Mouse (Mus musculus) heart, embryonic 13.5 days (tissue): ENCODE results near the gene Nid2. TPM values are rescaled to one million over a fixed set of nuclear protein-coding genes. Genes with fewer than 3 reads are reported as not detected.
A peak's percentile ranks its signal among the peaks of the same experiment; 100 is the strongest.

Source experiments
- ATAC-seq: fragments of 200-750 bp; cut with Nextera tagmentation; 2 replicates; pipeline ENCODE4 v1.8.0; 2017; ENCODE audit warnings: moderate TSS enrichment; ENCODE audit not compliant: insufficient number of reproducible peaks, low FRiP score, low TSS enrichment; ENCODE audit errors: extremely low read depth
- H3K27ac ChIP-seq: fragments of 300-500 bp; sonication (generic); replicated peaks from 2 replicates; pipeline ENCODE4 v1.5.1; 2015; ENCODE audit warnings: moderate library complexity, mild to moderate bottlenecking, inconsistent platforms
- H3K27me3 ChIP-seq: fragments of 300-500 bp; sonication (generic); replicated peaks from 2 replicates; pipeline ENCODE4 v1.6.1; 2015; ENCODE audit warnings: mild to moderate bottlenecking, inconsistent platforms
- H3K36me3 ChIP-seq: fragments of 300-500 bp; sonication (generic); 2 replicates; pipeline ENCODE4 v1.6.1; 2015; ENCODE audit warnings: mild to moderate bottlenecking, inconsistent platforms
- H3K4me1 ChIP-seq: fragments of 300-500 bp; sonication (generic); 2 replicates; pipeline ENCODE4 v1.6.1; 2015; ENCODE audit warnings: inconsistent platforms
- H3K4me2 ChIP-seq: fragments of 300-500 bp; sonication (generic); 2 replicates; pipeline ENCODE4 v1.6.1; 2015; ENCODE audit warnings: inconsistent platforms, mild to moderate bottlenecking, moderate library complexity
- H3K4me3 ChIP-seq: fragments of 300-500 bp; sonication (generic); 2 replicates; pipeline ENCODE4 v1.5.1; 2015; ENCODE audit warnings: moderate library complexity, mild to moderate bottlenecking, inconsistent platforms
- H3K9ac ChIP-seq: fragments of 300-500 bp; sonication (generic); 2 replicates; pipeline ENCODE4 v1.6.1; 2015; ENCODE audit warnings: inconsistent platforms, mild to moderate bottlenecking, moderate library complexity
- H3K9me3 ChIP-seq: fragments of 300-500 bp; sonication (generic); 2 replicates; pipeline ENCODE4 v1.6.1; 2016; ENCODE audit warnings: inconsistent platforms
- whole genome bisulfite sequencing: fragments of 180-500 bp; shearing (Covaris S2); methylation state at CpG from one replicate; pipeline ENCODE4 v1.1.7; 2015; ENCODE audit warnings: mixed read lengths; 5-methylcytosine and 5-hydroxymethylcytosine counted together
- polyA plus RNA-seq: library from polyadenylated mRNA; unstranded; fragments of >200 nt; fragmentation: Nextera tagmentation; extraction: Ambion mirVana; gene quantifications from 2 replicates; pipeline ENCODE4 v1.2.1, GENCODE M21; 2015

Nid2 gene
- polyA plus RNA-seq, 1 experiment from 2014 or later = 138 TPM

DNA sequence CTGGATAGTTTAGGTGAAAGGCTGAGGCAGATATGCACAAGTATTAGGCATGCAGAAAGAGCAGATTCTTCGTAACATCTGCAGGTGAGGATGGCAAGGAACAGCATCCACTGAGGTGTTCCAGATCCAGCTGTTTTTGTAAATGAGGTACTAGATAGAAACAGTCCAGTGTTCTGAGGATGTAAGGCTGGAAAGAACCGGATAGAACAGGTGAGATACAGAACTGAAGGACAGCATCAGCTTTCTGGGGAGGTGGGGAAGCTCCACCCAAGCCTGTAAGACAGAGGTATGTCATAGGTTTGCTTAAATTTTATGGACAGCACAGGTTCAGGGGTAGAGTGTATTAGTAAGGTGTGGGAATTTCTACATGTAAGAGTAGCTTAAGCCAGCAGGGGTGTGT is 4.3 kb upstream of the Nid2 start:
- Histone ChIP-seq H3K27me3 (no peaks in the 10 kb centered on the region), H3K9ac (no peak overlapping the region), H3K4me2 (no peak overlapping the region), H3K4me3 (no peak overlapping the region), H3K27ac (peak overlapping the region; percentile 29), H3K4me1 (peaks cover 40% of the 10 kb centered on the region), H3K9me3 (no peaks in the 10 kb centered on the region), H3K36me3 (no peaks in the 10 kb centered on the region)
- 74% methylated on average over 2 of the region's 2 CpGs for WGBS
- no peak for ATAC-seq

DNA sequence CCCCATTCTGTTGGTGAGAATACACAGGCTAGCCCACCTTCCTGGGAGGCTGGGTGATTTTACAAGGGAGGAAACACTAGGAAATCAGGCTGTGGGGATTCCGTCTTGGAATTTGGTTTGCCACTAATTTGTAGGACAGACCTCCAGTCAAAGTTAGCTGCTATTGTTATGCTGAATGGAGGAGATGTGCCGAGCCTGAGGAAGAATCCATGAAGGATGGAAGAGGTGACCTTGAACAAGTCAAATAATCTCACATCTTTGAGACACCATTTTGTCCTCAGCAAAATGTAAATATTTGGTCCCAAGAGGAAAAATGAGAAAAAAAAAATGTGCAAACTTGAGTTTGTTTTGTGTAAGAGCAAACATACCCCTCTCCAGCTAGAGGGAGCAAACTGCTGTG is 1.3 kb upstream of the Nid2 start:
- Histone ChIP-seq H3K27ac (no peak overlapping the region), H3K36me3 (peaks cover 14% of the 10 kb centered on the region), H3K4me3 (no peak overlapping the region), H3K27me3 (no peaks in the 10 kb centered on the region), H3K9me3 (no peaks in the 10 kb centered on the region), H3K4me1 (peaks cover 62% of the 10 kb centered on the region), H3K9ac (no peak overlapping the region), H3K4me2 (0 out of 2 replicates have a peak overlapping the region, but pooled peaks have one; percentile 76)
- ATAC-seq = no peak
- WGBS = 71% methylated on average over 2 of the region's 2 CpGs

DNA sequence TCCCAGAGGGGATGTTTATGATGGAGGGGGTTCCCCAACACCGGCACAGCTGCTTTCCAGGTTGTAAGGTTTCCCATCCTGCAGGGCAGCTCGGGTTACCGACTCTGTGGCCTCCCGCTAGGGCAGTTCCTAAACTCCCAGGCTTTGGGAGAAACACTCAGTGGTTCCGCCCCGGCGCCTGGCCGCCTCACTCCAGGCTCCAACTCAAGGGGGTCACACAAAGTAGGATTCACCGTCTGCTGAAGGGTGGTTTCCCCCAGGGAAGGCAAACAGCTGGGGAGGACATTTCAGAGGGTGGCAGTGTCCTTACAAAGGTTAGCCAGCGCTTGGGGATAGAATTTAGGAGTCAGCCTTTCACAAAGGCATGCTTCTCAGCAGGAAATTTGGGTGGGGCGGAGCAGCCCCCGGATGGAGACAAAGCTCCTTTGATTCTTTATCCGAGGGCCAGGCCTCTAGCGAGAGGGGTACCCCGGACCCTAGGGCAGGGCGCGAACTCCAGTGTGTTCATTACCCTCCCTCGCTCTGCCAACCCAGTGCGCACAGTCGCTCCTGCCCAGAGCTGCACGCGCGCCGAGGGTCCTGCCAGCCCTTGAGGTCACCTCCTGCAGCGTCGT is 547 bp upstream of the Nid2 start:
- ATAC-seq = no peak
- Histone ChIP-seq H3K4me2 (peak overlapping the region; percentile 76), H3K27me3 (no peaks in the 10 kb centered on the region), H3K27ac (peak overlapping the region; percentile 83), H3K4me1 (peaks cover 67% of the 10 kb centered on the region), H3K4me3 (peak overlapping the region; percentile 66), H3K9me3 (no peaks in the 10 kb centered on the region), H3K9ac (peak overlapping the region; percentile 83), H3K36me3 (peaks cover 22% of the 10 kb centered on the region)
- 2% methylated on average over 26 of the region's 26 CpGs for WGBS

DNA sequence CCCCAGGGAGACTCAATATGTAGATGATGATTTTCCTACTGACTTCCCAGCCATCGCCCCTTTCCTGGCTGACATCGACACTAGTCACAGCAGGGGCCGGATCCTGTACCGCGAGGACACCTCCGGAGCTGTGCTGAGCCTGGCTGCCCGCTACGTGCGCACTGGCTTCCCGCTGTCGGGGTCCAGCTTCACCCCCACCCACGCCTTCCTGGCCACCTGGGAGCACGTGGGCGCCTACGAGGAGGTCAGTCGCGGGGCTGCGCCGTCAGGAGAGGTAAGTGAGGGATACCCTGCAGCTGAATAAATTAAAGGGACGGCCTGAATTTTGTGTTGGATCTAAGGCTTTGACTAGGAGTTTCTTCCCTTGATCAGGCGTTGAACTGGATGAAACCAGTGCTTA is 1.2 kb downstream of the Nid2 start:
- Histone ChIP-seq H3K9me3 (no peaks in the 10 kb centered on the region), H3K9ac (peak overlapping the region; percentile 83), H3K27me3 (no peaks in the 10 kb centered on the region), H3K4me3 (peak overlapping the region; percentile 66), H3K4me2 (peak overlapping the region; percentile 76), H3K4me1 (peaks cover 58% of the 10 kb centered on the region), H3K36me3 (peaks cover 39% of the 10 kb centered on the region), H3K27ac (peak overlapping the region; percentile 83)
- ATAC-seq = no peak
- WGBS = 2% methylated on average over 21 of the region's 21 CpGs

DNA sequence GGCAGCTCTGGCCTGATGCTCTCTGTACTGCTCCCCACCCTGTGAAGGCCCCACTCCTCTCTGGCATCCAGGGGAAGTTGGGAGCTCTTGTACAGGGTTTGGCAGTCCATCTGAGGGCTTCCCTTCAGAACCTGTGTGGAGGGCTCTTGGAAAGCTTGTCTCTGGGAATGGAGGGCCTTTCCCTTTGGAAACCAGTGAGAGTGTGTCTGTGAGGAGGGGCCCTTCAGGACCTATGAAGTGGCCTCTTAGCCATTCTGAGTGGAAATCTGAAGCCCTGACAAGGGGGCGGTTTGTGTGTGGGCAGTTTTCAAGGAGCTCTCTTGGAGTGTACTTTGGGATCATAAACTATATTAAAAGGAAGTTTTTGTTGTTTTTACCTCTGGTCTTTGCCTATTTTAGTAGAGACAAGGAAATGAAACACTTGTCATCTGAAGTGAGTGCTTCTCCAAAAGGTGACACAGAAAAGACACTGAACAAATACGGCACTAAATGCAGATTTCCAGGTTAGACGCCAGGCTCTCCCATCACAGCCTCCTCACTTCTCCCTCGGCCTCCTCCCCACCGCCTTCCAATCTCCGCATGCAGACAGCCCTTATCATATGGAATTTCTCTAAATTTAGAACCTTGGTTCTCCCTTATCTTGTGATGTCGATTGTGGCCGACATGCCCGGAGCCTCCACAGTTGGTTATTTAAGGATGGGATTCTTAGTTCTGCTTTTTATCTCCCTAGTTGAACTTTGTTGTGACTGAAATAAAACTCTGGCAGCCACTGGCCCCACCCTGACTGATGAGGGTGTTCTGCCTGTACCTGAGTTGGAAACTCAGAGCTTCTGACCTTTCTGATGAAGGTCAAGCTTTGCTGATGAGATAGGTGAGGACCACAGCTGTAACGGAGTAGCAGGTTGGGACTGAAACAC is 8.5 kb downstream of the Nid2 start:
- peak overlapping the region; percentile 94 for H3K27ac ChIP-seq
- peaks cover 81% of the 10 kb centered on the region for H3K4me1 ChIP-seq
- H3K4me3 ChIP-seq = peak overlapping the region; percentile 8; the same call in 1 of the 2 replicates

DNA sequence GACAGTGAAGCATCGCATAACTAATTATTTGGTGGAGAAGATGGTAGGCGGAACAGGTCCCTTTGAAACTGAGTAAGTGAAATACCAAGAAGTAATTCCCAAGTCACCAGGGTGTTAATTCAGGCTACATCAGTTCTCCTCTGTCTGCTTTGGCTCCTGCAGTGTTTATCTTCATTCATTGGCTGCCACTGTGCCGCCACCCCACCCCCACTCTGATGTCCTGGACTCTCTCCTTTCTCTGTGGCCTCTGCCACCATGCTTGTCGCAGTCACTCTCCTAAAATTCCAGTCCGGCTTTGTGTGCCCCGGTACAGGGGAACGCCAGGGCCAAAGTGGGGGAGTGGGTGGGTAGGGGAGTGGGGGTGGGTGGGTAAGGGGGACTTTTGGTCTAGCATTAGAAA is 9.7 kb downstream of the Nid2 start:
- 23% methylated on average over 7 of the region's 7 CpGs for WGBS
- peak overlapping the region; percentile 94 for H3K27ac ChIP-seq
- peak overlapping the region; percentile 54 for H3K4me2 ChIP-seq
- H3K27me3 ChIP-seq = no peaks in the 10 kb centered on the region
- H3K4me1 ChIP-seq = peaks cover 79% of the 10 kb centered on the region
- ATAC-seq = no peak
- H3K36me3 ChIP-seq = peaks cover 47% of the 10 kb centered on the region
- no peak overlapping the region for H3K4me3 ChIP-seq
- H3K9ac ChIP-seq = no peak overlapping the region
- H3K9me3 ChIP-seq = no peaks in the 10 kb centered on the region

More for the DNA sequence above, 8.5 kb downstream of the Nid2 start:
- ATAC-seq = peak; percentile 32; the same call in 1 of the 2 replicates
- no peaks in the 10 kb centered on the region for H3K27me3 ChIP-seq
- peak overlapping the region; percentile 54 for H3K4me2 ChIP-seq
- 12% methylated on average over 10 of the region's 10 CpGs for WGBS
- no peak overlapping the region for H3K9ac ChIP-seq
- H3K9me3 ChIP-seq = no peaks in the 10 kb centered on the region
- peaks cover 47% of the 10 kb centered on the region for H3K36me3 ChIP-seq

DNA sequence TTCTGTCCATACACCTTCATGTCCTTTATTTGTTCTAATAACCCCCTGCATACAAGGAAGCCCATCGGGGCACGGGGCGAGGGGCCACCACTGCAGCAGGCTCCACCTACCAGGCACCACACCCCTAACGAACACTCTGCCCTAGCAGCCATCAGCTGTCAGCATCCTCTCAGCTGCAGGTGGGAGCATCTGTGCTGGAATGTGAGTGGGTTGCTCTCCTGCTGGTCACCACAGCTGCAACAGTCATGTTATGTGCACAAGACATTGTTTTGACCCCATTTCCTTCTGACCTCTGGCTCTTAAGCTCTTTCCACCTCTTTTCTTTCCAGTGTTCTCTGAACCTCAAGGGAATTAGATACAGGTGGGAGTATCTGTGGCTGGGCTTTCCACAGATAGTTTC is 10.9 kb downstream of the Nid2 start:
- WGBS = 42% methylated on average over 4 of the region's 4 CpGs
- no peak overlapping the region for H3K4me2 ChIP-seq

DNA sequence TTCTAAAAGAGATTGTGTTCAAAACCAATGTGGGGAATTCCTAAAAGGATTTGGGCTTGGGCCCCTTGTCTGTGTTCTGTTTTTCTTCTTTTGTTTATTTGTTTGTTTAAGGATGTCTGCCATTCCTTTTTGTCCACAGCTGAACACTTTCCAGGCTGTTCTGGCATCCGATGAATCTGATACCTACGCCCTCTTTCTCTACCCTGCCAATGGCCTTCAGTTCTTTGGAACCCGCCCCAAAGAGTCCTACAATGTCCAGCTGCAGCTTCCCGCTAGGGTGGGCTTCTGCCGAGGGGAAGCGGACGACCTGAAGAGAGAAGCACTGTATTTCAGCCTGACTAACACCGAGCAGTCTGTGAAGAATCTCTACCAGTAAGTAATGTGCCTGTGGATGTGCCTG is 12.5 kb downstream of the Nid2 start:
- Histone ChIP-seq H3K27ac (peak overlapping the region; percentile 48), H3K4me1 (peaks cover 79% of the 10 kb centered on the region), H3K36me3 (peaks cover 45% of the 10 kb centered on the region), H3K27me3 (no peaks in the 10 kb centered on the region), H3K9ac (peak overlapping the region; percentile 67), H3K9me3 (no peaks in the 10 kb centered on the region), H3K4me2 (peak overlapping the region; percentile 31; the same call in 1 of the 2 replicates), H3K4me3 (no peak overlapping the region)
- no peak for ATAC-seq
- 25% methylated on average over 8 of the region's 8 CpGs for WGBS

More for the DNA sequence above, 10.9 kb downstream of the Nid2 start:
- H3K9me3 ChIP-seq = no peaks in the 10 kb centered on the region
- peaks cover 84% of the 10 kb centered on the region for H3K4me1 ChIP-seq
- H3K36me3 ChIP-seq = peaks cover 45% of the 10 kb centered on the region
- ATAC-seq = no peak
- no peaks in the 10 kb centered on the region for H3K27me3 ChIP-seq
- 0 out of 2 replicates have a peak overlapping the region, but pooled peaks have one; percentile 5 for H3K9ac ChIP-seq
- H3K27ac ChIP-seq = peak overlapping the region; percentile 94; the same call in 1 of the 2 replicates
- no peak overlapping the region for H3K4me3 ChIP-seq

DNA sequence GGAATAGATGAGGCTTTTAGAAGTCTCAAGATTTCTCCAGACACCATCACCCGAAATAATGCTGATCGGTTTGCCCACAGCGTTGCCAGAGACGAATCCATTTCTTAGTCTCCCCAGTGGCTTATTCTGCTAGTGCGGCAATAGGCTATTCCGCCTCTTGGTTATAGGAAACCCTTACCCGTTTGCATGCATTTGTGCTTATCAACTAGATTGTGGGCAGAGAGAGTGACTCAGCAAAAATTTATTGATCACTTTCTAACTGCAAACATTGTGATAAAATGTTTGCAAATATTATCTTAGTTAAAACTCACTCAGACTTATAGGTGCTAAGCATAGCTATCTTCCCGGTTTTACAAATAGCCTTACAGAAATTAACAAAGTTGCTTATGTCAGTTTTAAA is 13.3 kb downstream of the Nid2 start:
- Histone ChIP-seq H3K36me3 (peaks cover 50% of the 10 kb centered on the region), H3K9ac (no peak overlapping the region), H3K27ac (0 out of 2 replicates have a peak overlapping the region, but pooled peaks have one; percentile 48), H3K4me1 (peaks cover 71% of the 10 kb centered on the region), H3K27me3 (no peaks in the 10 kb centered on the region), H3K4me2 (no peak overlapping the region), H3K4me3 (no peak overlapping the region), H3K9me3 (no peaks in the 10 kb centered on the region)
- 79% methylated on average over 8 of the region's 8 CpGs for WGBS
- ATAC-seq = no peak

DNA sequence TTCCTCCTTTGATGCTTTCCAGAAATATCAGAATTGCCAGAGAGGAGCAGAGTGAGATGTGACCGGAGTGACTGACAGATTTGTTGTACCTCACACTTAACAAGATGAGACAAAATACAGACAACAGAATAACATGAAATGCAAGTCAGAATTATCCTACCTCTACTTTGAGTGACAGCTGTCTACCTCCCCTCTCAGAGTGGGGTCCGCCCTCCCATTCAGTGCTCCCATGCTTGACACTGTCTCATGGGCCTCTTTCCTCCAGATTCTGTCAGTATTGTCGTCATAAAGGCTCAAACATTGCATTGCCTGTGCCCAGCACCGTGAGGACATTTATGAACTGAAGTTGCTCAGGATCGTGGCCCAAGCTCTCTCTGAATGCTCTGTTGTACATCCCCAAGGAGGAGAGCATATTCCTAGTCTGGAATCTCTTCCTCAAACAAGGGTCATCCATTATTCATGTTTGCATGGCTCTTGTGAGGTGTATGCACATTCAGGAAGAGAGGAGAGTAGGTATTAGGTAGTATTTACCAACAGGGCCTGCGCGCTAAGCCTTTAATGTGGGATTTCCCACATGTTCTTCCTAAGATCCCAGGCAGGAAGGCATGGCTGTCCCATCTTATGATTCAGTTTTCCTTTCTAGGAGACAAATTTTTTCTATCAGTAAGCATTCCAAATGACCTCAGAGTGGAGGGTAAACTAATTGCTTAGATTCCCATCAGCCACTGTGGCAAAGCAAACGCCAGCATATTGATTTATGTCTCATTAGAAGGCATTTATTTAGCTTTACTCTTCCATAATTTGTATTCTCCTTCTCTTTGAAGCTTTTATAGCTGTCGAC is 14.7 kb downstream of the Nid2 start:
- peaks cover 56% of the 10 kb centered on the region for H3K36me3 ChIP-seq
- no peak overlapping the region for H3K4me2 ChIP-seq
- no peak for ATAC-seq
- WGBS = 67% methylated on average over 9 of the region's 9 CpGs
- no peaks in the 10 kb centered on the region for H3K27me3 ChIP-seq
- no peak overlapping the region for H3K27ac ChIP-seq
- H3K9ac ChIP-seq = no peak overlapping the region
- no peaks in the 10 kb centered on the region for H3K9me3 ChIP-seq
- no peak overlapping the region for H3K4me3 ChIP-seq
- peaks cover 68% of the 10 kb centered on the region for H3K4me1 ChIP-seq

DNA sequence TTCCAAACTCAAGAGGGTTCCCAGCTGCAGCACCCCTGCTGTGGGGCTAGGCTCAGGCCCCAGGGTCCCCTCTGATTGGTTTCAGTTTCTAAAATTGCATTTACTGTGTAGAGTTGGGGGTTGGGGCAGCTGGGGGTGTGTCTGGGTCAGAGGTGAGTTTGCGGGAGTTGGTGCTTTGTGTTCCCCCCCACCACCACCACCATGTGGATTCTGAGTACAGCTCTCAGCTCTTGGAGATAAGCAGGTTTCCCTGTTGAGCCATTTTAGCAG is 15.2 kb downstream of the Nid2 start:
- Histone ChIP-seq H3K4me3 (no peak overlapping the region), H3K27ac (no peak overlapping the region), H3K9ac (no peak overlapping the region), H3K27me3 (no peaks in the 10 kb centered on the region), H3K4me1 (peaks cover 68% of the 10 kb centered on the region), H3K36me3 (peaks cover 56% of the 10 kb centered on the region), H3K9me3 (no peaks in the 10 kb centered on the region), H3K4me2 (no peak overlapping the region)
- ATAC-seq = no peak
- 24% methylated on average over 1 of the region's 1 CpGs for WGBS
